In genomic region chr7:108933794-108934731, GRCm38 (mm10) we compare ENCODE assay signal across 8 mouse cellular contexts. TPM values are rescaled to one million over a fixed set of nuclear protein-coding genes. Genes with fewer than 3 reads are reported as not detected.
DNase-seq lines count a peak whose midpoint lies in the region; ATAC-seq and TF ChIP-seq lines count a peak whose summit lies in the region.

Gene Eif3f, plus strand, starts transcription at chr7:108934417.

- H3K4me3 ChIP-seq in forebrain, embryonic 10.5 days: peak within 1 kb of the TSS; percentile 77
- H3K4me3 ChIP-seq in heart, embryonic 15.5 days: peak within 1 kb of the TSS; percentile 87
- H3K4me3 ChIP-seq in liver, embryonic 14.5 days (ENCODE audit: insufficient read depth in 1 of 2, low read depth in 2 of 2, low read length in 2 of 2): peak within 1 kb of the TSS; percentile 81 to 95
- H3K4me3 ChIP-seq in neural tube, embryonic 11.5 days (ENCODE audit: low read depth, low read length): peak within 1 kb of the TSS; percentile 93
- peak within 1 kb of the TSS; percentile 99 for H3K4me3 ChIP-seq in stomach, postnatal 0 days (ENCODE audit: low read depth, low read length)

- WGBS in forebrain, embryonic 10.5 days: 2% methylated on average over 50 of the region's 50 CpGs
- 1% methylated on average over 50 of the region's 50 CpGs for WGBS in heart, embryonic 15.5 days
- 2% methylated on average over 50 of the region's 50 CpGs for WGBS in liver, embryonic 14.5 days (ENCODE audit: insufficient replicate concordance)
- WGBS in neural tube, embryonic 11.5 days: 2% methylated on average over 48 of the region's 50 CpGs
- WGBS in stomach, postnatal 0 days: 1% methylated on average over 50 of the region's 50 CpGs

- TF ChIP-seq EP300 in liver, embryonic 14.5 days (IDR thresholded peaks at IDR 0.05; ENCODE audit: low read depth): no peak
- TF ChIP-seq EP300 in stomach, postnatal 0 days (optimal IDR thresholded peaks at IDR 0.05): no peak

- H3K4me2 ChIP-seq in heart, embryonic 15.5 days: peak within 1 kb of the TSS; percentile 73
- H3K4me2 ChIP-seq in liver, embryonic 14.5 days (ENCODE audit: low read depth): peak within 1 kb of the TSS; percentile 77
- H3K4me2 ChIP-seq in neural tube, embryonic 11.5 days (ENCODE audit: low read depth): peak within 1 kb of the TSS; percentile 72
- peak within 1 kb of the TSS; percentile 85 for H3K4me2 ChIP-seq in stomach, postnatal 0 days (replicated peaks; ENCODE audit: low read depth)

- H3K27ac ChIP-seq in forebrain, embryonic 10.5 days: peak within 1 kb of the TSS; percentile 95
- peak within 1 kb of the TSS; percentile 78 for H3K27ac ChIP-seq in heart, embryonic 15.5 days
- H3K27ac ChIP-seq in liver, embryonic 14.5 days: peak within 1 kb of the TSS; percentile 26; the same call in 1 of the 2 replicates
- H3K27ac ChIP-seq in neural tube, embryonic 11.5 days (ENCODE audit: low read depth, low read length): peak within 1 kb of the TSS; percentile 71; the same call in 1 of the 2 replicates
- peak within 1 kb of the TSS; percentile 84 for H3K27ac ChIP-seq in stomach, postnatal 0 days (replicated peaks)

- H3K36me3 ChIP-seq in forebrain, embryonic 10.5 days (replicated peaks): peaks cover 38% of the 10 kb centered on the region
- peaks cover 15% of the 10 kb centered on the region for H3K36me3 ChIP-seq in heart, embryonic 15.5 days
- H3K36me3 ChIP-seq in liver, embryonic 14.5 days (replicated peaks; ENCODE audit: control insufficient read depth, insufficient read depth, low read depth): peaks cover 20% of the 10 kb centered on the region
- peaks cover 2% of the 10 kb centered on the region; the same call in 1 of the 2 replicates for H3K36me3 ChIP-seq in neural tube, embryonic 11.5 days (ENCODE audit: control insufficient read depth, insufficient read depth, low read length)
- peaks cover 7% of the 10 kb centered on the region for H3K36me3 ChIP-seq in stomach, postnatal 0 days (ENCODE audit: control insufficient read depth, insufficient read depth, low read length)

- peak; percentile 95 for ATAC-seq in heart, embryonic 15.5 days (replicated peaks; ENCODE audit: insufficient number of reproducible peaks, insufficient read depth, low FRiP score, low read depth)
- peak; percentile 95 for ATAC-seq in liver, embryonic 14.5 days (ENCODE audit: insufficient read depth)
- ATAC-seq in neural tube, embryonic 11.5 days (ENCODE audit: insufficient read depth, low FRiP score, low TSS enrichment): peak; percentile 98
- peak; percentile 99 for ATAC-seq in stomach, postnatal 0 days (ENCODE audit: low FRiP score, low TSS enrichment)

- TF ChIP-seq CTCF in liver, embryonic 14.5 days (IDR thresholded peaks at IDR 0.05; ENCODE audit: low read depth): peak; percentile 90
- TF ChIP-seq CTCF in stomach, postnatal 0 days (IDR thresholded peaks at IDR 0.05; ENCODE audit: low read depth): peak; percentile 96

- peak; percentile 90 to 92 for DNase-seq in CD8-positive naive resting alpha-beta T cell, adult 2 months (ENCODE audit: low read depth in 2 of 2, low spot score in 2 of 2)
- peak; percentile 97 for DNase-seq in c-Kit-positive CD71-negative TER-119-negative erythroid progenitor cells, embryonic 14.5 days (ENCODE audit: low read depth)
- peak; percentile 91 for DNase-seq in forebrain, embryonic 10.5 days (ENCODE audit: extremely low spot score, low spot score)
- DNase-seq in kidney, postnatal 25 days: peak; percentile 94 to 96
- peak; percentile 95 to 97 (median 95) for DNase-seq in liver, embryonic 14.5 days (ENCODE audit: low read depth in 3 of 3, low spot score in 3 of 3)
- DNase-seq in neural tube, embryonic 11.5 days (ENCODE audit: low spot score): peak; percentile 93
- peak; percentile 93 for DNase-seq in stomach, postnatal 0 days (ENCODE audit: low spot score)

- H3K27me3 ChIP-seq in forebrain, embryonic 10.5 days (ENCODE audit: poor library complexity, severe bottlenecking): no peaks in the 10 kb centered on the region
- H3K27me3 ChIP-seq in heart, embryonic 15.5 days: no peaks in the 10 kb centered on the region
- no peaks in the 10 kb centered on the region for H3K27me3 ChIP-seq in liver, embryonic 14.5 days (ENCODE audit: control insufficient read depth, insufficient read depth, low read length)
- H3K27me3 ChIP-seq in neural tube, embryonic 11.5 days (ENCODE audit: control insufficient read depth, insufficient read depth, low read length): no peaks in the 10 kb centered on the region
- no peaks in the 10 kb centered on the region for H3K27me3 ChIP-seq in stomach, postnatal 0 days (ENCODE audit: control insufficient read depth, insufficient read depth, low read length)

- H3K9me3 ChIP-seq in forebrain, embryonic 10.5 days: no peaks in the 10 kb centered on the region
- H3K9me3 ChIP-seq in heart, embryonic 15.5 days (replicated peaks): no peaks in the 10 kb centered on the region
- no peaks in the 10 kb centered on the region for H3K9me3 ChIP-seq in liver, embryonic 14.5 days (ENCODE audit: control insufficient read depth, low read length)
- no peaks in the 10 kb centered on the region for H3K9me3 ChIP-seq in neural tube, embryonic 11.5 days (ENCODE audit: control insufficient read depth, low read length)
- H3K9me3 ChIP-seq in stomach, postnatal 0 days (ENCODE audit: control insufficient read depth, low read length): no peaks in the 10 kb centered on the region

- H3K4me1 ChIP-seq in forebrain, embryonic 10.5 days: peaks cover 19% of the 10 kb centered on the region
- H3K4me1 ChIP-seq in heart, embryonic 15.5 days (replicated peaks): peaks cover 10% of the 10 kb centered on the region
- peaks cover 3 to 10% of the 10 kb centered on the region in 2 experiments; a peak in 3 of 4 replicates for H3K4me1 ChIP-seq in liver, embryonic 14.5 days (replicated peaks; ENCODE audit: control insufficient read depth in 2 of 2, insufficient read depth in 2 of 2, low read length in 1 of 2)
- H3K4me1 ChIP-seq in neural tube, embryonic 11.5 days (ENCODE audit: control insufficient read depth, insufficient read depth, low read length): 0 out of 2 replicates have a peak, but pooled peaks cover 7% of the 10 kb centered on the region
- H3K4me1 ChIP-seq in stomach, postnatal 0 days (replicated peaks; ENCODE audit: control insufficient read depth, insufficient read depth): peaks cover 5% of the 10 kb centered on the region

- peak within 1 kb of the TSS; percentile 93 for H3K9ac ChIP-seq in heart, embryonic 15.5 days
- H3K9ac ChIP-seq in liver, embryonic 14.5 days (replicated peaks): peak within 1 kb of the TSS; percentile 82
- H3K9ac ChIP-seq in neural tube, embryonic 11.5 days (ENCODE audit: low read length): peak within 1 kb of the TSS; percentile 93
- peak within 1 kb of the TSS; percentile 96 for H3K9ac ChIP-seq in stomach, postnatal 0 days (ENCODE audit: low read length)

RNA-seq across cellular contexts. Expression of gene Eif3f, which starts in this region (rescaled TPM):
- polyA plus RNA-seq in forebrain, embryonic 10.5 days (2016; fragmentation: Nextera tagmentation; extraction: Ambion mirVana): 71.7 and 74.4 TPM in 2 replicates
- polyA plus RNA-seq in heart, embryonic 15.5 days (2015; fragmentation: Nextera tagmentation; extraction: Ambion mirVana): 43.9 and 51.1 TPM in 2 replicates
- 31.0 and 37.2 TPM in 2 replicates for polyA plus RNA-seq in liver, embryonic 14.5 days (2012; rRNA removed)
- polyA plus RNA-seq in liver, embryonic 14.5 days (2014; fragmentation: Nextera tagmentation; extraction: Ambion mirVana): 39.0 and 45.6 TPM in 2 replicates
- 92.6 and 95.4 TPM in 2 replicates for polyA plus RNA-seq in neural tube, embryonic 11.5 days (2014; fragmentation: Nextera tagmentation; extraction: Ambion mirVana)
- 70.1 and 75.8 TPM in 2 replicates for polyA plus RNA-seq in stomach, postnatal 0 days (2015; fragmentation: Nextera tagmentation; extraction: Ambion mirVana)

Comparison
In these comparisons a context has a peak if more than half of its experiments do, and no peak if none do; other contexts are left out.
1. Peak in every context shown above with its lines: DNase-seq, ATAC-seq, H3K4me3 ChIP-seq and H3K27ac ChIP-seq.
2. H3K27ac ChIP-seq: peak in every context shown above with its lines; median percentile 95 in forebrain, embryonic 10.5 days; 84 in stomach, postnatal 0 days; 78 in heart, embryonic 15.5 days; 71 in neural tube, embryonic 11.5 days; 26 in liver, embryonic 14.5 days.